Mouse (Mus musculus) C2C12 (cell line): ENCODE measurements at regions not wholly inside any gene's neighbourhood (a gene's known extent, or its start where the extent isn't known, plus 50 kb on each side); places are given as distances from the start of the nearest gene placed in this dataset.

Experiments used
- H3K27me3 ChIP-seq: one replicate; pipeline ENCODE4 v1.6.1; 2011; ENCODE audit not compliant: control insufficient read depth, insufficient read depth, insufficient read length
- H3K36me3 ChIP-seq: one replicate; pipeline ENCODE4 v1.6.1; 2011; ENCODE audit not compliant: control insufficient read depth, insufficient read depth
- H3K4me3 ChIP-seq: one replicate; pipeline ENCODE4 v1.5.1; 2011; ENCODE audit warnings: mild to moderate bottlenecking, control low read depth; ENCODE audit not compliant: poor library complexity, insufficient read depth, severe bottlenecking
- H3K79me2 ChIP-seq: one replicate; pipeline ENCODE4 v1.6.1; 2011; ENCODE audit not compliant: control insufficient read depth, insufficient read depth
- H3K79me3 ChIP-seq: one replicate; pipeline ENCODE4 v1.6.1; 2011; ENCODE audit warnings: low read depth, control low read depth
- H3ac ChIP-seq: one replicate; pipeline ENCODE3; 2011; ENCODE audit warnings: low read depth; ENCODE audit not compliant: control insufficient read depth, insufficient read length
- CEBPB ChIP-seq: IDR thresholded peaks from one replicate; pipeline ENCODE4 v1.6.1; 2011; ENCODE audit warnings: low read depth, mild to moderate bottlenecking, control low read depth, moderate library complexity
- CTCF ChIP-seq: IDR thresholded peaks from one replicate; pipeline ENCODE4 v1.5.1; 2011; ENCODE audit not compliant: control insufficient read depth, insufficient read depth, insufficient read length
- FOSL1 ChIP-seq: IDR thresholded peaks from one replicate; pipeline ENCODE4 v1.8.0; 2011; ENCODE audit warnings: mild to moderate bottlenecking, low read length; ENCODE audit not compliant: poor library complexity, insufficient read depth, severe bottlenecking
- MAX ChIP-seq: IDR thresholded peaks from one replicate; pipeline ENCODE4 v1.6.1; 2011; ENCODE audit warnings: mild to moderate bottlenecking, control low read depth
- MYOD1 ChIP-seq: IDR thresholded peaks from one replicate; pipeline ENCODE4 v1.6.1; 2011; ENCODE audit warnings: low read depth; ENCODE audit not compliant: control insufficient read depth, insufficient read length
- MYOG ChIP-seq: IDR thresholded peaks from one replicate; pipeline ENCODE4 v1.6.1; 2011; ENCODE audit not compliant: control insufficient read depth, insufficient read length; ENCODE audit errors: extremely low read depth
- USF1 ChIP-seq: IDR thresholded peaks from one replicate; pipeline ENCODE4 v1.6.1; 2011; ENCODE audit warnings: low read depth, mild to moderate bottlenecking, control low read depth, moderate library complexity

- Histone ChIP-seq H3ac (no peak overlapping the region), H3K79me3 (no peaks in the 10 kb centered on the region), H3K79me2 (no peaks in the 10 kb centered on the region), H3K27me3 (no peaks in the 10 kb centered on the region), H3K4me3 (no peak overlapping the region), H3K36me3 (no peaks in the 10 kb centered on the region)
- TF ChIP-seq USF1 (no peak), CEBPB (no peak), MYOD1 (no peak), CTCF (no peak), FOSL1 (no peak), MYOG (no peak), MAX (no peak)
Measured at GRCm38 (mm10) chr8:92607604-92608003, 66.5 kb upstream of the Irx6 start.

- no peak for TF ChIP-seq CEBPB
- no peak for TF ChIP-seq MYOG
- Histone ChIP-seq H3K27me3 (peaks cover 5% of the 10 kb centered on the region), H3K36me3 (no peaks in the 10 kb centered on the region), H3K79me2 (no peaks in the 10 kb centered on the region), H3K79me3 (no peaks in the 10 kb centered on the region), H3K4me3 (no peak overlapping the region), H3ac (no peak overlapping the region)
Measured at GRCm38 (mm10) chr8:92609908-92610307, 64.2 kb upstream of the Irx6 start.

- Histone ChIP-seq H3K79me3 (no peaks in the 10 kb centered on the region), H3K79me2 (no peaks in the 10 kb centered on the region), H3K36me3 (no peaks in the 10 kb centered on the region), H3K4me3 (no peak overlapping the region), H3K27me3 (peaks cover 6% of the 10 kb centered on the region), H3ac (no peak overlapping the region)
- TF ChIP-seq CTCF (no peak), MYOG (no peak), MYOD1 (no peak)
Measured at GRCm38 (mm10) chr8:92610487-92611059, 63.5 kb upstream of the Irx6 start.

GRCm38 (mm10) chr8:92613486-92613885 is 60.6 kb upstream of the Irx6 start:
- H3K4me3 ChIP-seq, result no peak overlapping the region
- no peaks in the 10 kb centered on the region for H3K79me3 ChIP-seq
- TF ChIP-seq MYOD1 (no peak), MYOG (no peak), MAX (no peak), CEBPB (no peak), FOSL1 (no peak), USF1 (no peak), CTCF (no peak)
- H3ac ChIP-seq, result no peak overlapping the region
- peaks cover 6% of the 10 kb centered on the region for H3K27me3 ChIP-seq
- no peaks in the 10 kb centered on the region for H3K79me2 ChIP-seq
- H3K36me3 ChIP-seq, result no peaks in the 10 kb centered on the region

- peaks cover 6% of the 10 kb centered on the region for H3K27me3 ChIP-seq
- TF ChIP-seq MYOG, result no peak
- no peak for TF ChIP-seq FOSL1
- TF ChIP-seq USF1, result no peak
- no peak for TF ChIP-seq MYOD1
- TF ChIP-seq CEBPB, result no peak
- TF ChIP-seq MAX, result no peak
- no peak for TF ChIP-seq CTCF
- H3K79me3 ChIP-seq, result no peaks in the 10 kb centered on the region
Measured at GRCm38 (mm10) chr8:92616341-92617115, 57.6 kb upstream of the Irx6 start.

GRCm38 (mm10) chr8:92618281-92618680 is 55.8 kb upstream of the Irx6 start:
- TF ChIP-seq MYOD1 (no peak), CEBPB (no peak), USF1 (no peak), MAX (no peak), CTCF (no peak), MYOG (no peak), FOSL1 (no peak)
- no peak overlapping the region for H3ac ChIP-seq
- no peaks in the 10 kb centered on the region for H3K79me2 ChIP-seq
- H3K79me3 ChIP-seq, result no peaks in the 10 kb centered on the region
- H3K36me3 ChIP-seq, result no peaks in the 10 kb centered on the region
- no peak overlapping the region for H3K4me3 ChIP-seq
- peaks cover 6% of the 10 kb centered on the region for H3K27me3 ChIP-seq

More at GRCm38 (mm10) chr8:92616341-92617115, 57.6 kb upstream of the Irx6 start:
- H3ac ChIP-seq, result no peak overlapping the region
- H3K79me2 ChIP-seq, result no peaks in the 10 kb centered on the region
- no peak overlapping the region for H3K4me3 ChIP-seq
- H3K36me3 ChIP-seq, result no peaks in the 10 kb centered on the region
